Mouse (Mus musculus) adrenal gland, postnatal 10 days (tissue): ENCODE measurements at regions not wholly inside any gene's neighbourhood (a gene's known extent, or its start where the extent isn't known, plus 50 kb on each side); places are given as distances from the start of the nearest gene placed in this dataset.
"Not testable (repeated sequence)": the region's sequence is repeated elsewhere in the genome, so short reads cannot be mapped to it uniquely, and the experiment has no call there.

Experiments used
- DNase-seq: peaks from one replicate; pipeline ENCODE4 v3.0.0; 2021; ENCODE audit warnings: mixed read lengths

DNA sequence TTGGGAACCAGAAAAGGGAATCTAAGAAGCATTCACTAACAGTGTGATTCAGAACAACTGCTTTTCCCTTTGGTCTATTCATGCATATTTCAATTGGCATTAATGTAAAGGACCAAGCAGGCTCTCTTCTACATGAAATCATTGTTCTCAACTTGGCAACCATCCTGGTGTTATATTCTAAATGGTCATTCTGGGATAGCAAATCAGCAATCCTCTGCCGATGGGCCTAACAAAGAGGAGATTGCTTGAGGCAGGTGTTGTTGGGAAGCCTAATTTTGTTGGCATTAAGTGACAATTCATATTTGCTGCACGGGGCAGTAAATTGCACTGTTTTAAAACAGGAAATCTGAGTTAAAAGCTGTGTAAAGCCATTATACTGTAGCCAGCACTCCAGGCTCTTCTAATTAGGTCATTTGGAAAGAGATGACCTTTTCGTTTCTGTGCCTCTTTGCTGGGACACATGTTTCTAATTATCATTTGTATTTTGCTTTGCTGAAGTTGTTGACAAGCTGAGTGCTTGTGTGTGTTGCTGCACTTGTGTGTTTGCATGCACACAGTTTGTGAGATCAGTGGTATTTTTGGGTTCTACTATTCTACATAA, 275.4 kb downstream of the Cetn3 start:
- DNase-seq: no peak

DNA sequence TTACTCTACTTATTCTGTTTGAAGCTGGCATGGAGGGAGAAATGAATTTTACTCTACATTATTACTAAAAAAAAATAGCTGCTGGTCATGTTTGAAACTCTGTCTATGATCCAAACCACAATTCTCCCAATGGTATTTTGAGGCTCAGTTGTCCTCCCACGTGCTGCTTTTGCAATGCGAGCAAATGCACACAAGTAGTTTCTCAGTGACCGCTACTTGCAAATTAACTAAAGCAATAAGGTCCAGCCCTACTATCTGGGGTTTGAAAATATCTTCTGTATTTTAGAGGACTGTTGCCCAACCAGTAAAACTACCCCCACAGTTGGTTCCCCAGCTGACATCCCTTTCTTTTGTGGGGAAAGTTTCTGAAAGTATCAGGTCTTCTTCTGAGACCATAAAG, 276.0 kb downstream of the Cetn3 start:
- DNase-seq: no peak

DNA sequence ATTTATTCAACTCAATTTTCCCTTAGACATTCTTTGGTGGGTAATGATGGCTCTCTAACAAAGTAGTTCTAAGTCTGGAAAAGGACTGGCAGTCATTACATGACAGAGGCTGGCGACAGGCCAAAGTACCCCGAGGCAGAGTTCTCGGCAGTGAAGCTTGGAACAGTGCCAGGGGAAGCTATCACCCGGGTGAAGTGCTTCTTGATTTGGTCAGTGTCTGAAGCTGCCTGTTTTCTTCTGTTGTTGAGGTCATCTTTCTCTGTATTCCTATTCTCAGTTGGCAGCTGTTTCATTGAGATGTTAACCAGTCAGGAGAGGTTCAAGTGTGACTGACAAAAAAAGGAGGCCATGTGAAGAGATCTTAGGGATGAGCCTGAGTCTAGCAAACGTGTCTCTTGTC, 276.6 kb downstream of the Cetn3 start:
- peak; percentile 31 for DNase-seq

DNA sequence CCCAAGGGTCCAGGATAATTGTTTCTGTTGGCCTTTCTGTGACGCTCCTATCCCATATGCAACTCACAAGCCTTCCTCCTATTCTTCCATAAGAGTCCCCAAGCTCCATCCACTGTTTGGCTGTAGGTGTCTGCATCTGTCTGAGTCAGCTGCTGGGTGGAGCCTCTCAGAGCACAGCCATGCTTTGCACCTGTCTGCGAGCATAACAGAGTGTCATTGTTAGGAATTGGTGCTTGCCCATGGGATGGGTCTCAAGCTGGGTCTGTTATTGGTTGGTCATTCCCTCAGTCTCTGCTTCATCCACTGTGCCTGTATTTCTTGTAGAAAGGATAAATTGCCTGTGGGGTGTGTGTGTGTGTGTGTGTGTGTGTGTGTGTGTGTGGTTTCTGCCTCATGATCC, 281.0 kb downstream of the Cetn3 start:
- DNase-seq: not testable (repeated sequence)

DNA sequence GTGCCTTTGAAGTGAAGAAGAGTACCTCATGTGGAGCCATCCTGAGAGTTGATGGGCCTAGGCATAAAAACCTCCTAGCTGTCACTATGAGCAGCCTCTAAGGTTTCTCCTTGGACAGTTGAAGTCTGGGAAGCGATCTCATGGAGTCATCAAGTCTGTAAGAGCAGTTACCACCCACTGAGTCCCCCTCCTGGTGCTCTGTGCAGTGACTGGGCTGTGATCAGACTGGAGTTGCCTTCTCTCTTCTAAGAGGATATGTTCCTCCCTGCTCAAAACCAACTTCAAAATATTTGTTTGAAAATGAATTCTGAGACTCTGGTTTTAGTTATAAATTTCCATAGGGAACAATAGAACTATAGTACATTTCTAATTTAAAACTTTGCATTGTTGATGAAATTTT, 283.3 kb downstream of the Cetn3 start:
- DNase-seq: no peak

DNA sequence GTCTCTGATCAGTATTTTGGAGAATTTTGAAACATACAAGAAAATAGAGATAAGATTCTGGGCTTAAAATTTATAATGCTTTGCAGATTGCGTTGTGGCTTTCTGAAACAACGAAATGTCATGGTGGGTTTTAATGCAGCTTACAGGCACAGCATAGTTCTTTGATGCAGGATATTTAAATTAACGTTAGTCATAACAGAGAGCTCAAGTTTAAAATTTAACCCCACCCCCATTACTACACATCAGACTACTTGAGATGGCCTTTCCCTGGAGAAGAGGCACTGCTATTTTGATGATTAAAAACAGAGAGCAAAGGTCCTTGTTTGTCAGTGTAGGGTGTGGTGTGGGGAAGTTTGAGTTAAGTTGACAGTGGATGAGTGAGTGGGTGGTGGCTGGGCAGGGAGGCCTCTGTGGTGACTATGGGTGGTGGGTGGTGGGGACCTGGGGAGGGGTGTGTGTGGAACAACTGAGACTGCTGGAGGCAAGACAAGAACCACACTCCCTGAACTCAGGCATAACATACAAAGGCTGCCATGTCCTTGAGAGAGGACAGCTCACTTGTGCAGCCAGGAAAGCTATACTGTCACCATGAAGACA, 283.9 kb downstream of the Cetn3 start:
- DNase-seq: no peak

DNA sequence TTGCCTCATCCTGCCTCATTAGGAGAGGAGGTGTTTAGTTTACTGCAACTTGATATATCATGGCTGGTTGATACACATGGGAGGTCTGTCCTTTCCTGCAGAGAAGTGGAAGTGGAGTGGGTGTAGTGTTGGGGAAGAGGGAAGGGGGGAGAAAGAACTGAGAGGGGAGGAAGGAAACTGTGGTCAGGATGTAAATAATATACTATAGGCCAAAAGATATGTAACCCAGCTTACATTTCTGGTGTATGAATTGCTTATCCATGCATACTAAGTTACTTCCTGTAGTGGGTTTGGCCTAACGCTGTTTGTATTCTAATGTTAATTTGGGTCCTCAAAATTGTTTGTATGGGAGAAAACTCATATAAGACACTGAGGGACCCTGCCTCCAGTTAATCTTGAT, 289.6 kb downstream of the Cetn3 start:
- no peak for DNase-seq

DNA sequence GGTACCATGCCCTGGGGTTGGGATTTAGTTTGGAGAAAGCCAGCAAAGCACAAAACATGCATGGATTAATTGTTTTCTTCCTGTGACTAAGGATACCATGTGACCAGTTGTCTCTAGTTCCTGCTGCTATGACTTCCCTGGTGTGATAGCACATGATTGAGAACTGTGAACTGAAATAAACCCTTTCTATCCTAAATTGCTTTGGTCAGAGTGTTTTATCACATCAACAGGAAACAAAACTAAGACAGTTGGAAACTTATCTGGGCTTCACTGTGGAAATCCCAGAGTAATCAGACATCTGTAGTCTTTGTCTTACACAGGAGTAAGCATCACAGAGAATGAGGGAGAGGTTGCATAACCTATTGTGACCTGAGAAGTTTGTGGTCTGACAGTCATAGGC, 290.5 kb downstream of the Cetn3 start:
- no peak for DNase-seq

DNA sequence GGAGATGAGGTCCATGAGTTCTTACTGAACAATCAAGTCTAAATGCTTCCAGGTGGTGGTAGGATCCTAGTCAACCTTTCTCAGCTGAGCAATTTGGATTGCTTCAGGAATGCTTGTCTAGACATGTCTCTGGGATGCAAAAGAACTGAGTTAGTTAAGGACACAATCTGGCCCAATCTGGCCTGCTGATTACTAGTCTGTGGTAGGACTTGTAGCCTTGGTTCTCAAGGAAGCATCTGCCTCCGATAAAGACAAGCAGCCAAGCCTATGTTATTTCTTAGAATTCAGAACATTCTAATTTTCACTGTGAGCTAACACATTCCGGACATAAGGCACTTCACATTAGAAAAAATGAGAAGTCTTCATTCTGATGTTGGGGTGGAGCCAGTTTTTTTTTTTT, 298.5 kb downstream of the Cetn3 start:
- no peak for DNase-seq

DNA sequence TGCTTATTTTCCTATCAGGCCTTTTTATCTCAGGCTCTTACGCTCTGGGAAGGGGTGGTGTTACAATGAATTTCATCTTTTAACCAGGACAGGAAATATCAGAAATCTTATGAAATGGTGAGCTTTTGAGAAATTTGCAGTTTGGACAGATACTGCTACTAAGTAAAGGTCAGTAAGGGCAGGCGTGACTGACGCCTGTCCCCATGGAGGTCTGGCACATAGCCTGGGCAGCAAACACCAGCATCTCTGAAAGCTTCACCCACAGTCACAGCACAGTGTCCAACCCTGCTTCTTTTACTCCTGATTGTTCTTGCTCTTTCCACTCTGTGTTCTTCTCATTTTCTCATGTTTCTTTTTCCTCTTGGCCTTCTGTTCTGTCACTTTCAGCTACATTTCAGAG, 304.8 kb downstream of the Cetn3 start:
- DNase-seq: peak; percentile 10

DNA sequence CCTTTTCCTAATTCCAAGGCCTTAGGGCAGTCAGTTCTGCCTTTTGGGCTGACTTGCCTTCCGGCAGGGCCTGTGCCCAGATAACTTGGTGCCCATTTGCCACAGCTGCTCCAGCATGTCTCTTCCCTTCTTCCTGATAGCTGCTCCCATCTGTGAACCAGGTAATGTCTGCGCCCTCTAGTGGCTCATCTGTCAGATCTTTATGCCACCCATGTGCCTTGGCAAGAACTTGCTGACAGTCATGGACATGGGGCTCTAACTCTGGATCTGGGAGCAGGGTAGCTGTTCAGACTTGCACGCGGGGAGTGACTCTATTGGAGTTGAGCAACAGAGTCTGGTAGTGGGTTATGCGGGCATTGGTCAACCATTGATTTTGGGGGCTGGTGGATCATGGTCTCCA, 309.3 kb downstream of the Cetn3 start:
- peak; percentile 59 for DNase-seq

DNA sequence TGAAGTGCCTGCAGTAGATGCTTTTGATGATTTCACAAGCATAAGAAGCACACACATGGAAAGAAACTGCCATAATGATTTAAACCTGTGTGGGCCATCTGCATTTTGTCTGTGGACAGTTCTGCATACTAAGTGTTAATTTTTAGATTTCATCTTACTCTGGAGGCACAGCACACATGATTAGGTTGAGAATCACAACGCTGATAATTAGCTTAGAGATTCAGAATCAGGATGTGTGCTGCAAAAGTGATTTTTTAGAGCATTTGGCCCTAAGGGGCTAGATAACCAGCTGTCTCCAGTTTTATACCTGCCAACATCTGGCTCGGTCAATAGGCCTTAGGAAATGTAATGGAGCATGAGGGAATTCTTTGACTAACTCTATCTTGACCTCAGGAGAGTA, 323.2 kb downstream of the Cetn3 start:
- no peak for DNase-seq

DNA sequence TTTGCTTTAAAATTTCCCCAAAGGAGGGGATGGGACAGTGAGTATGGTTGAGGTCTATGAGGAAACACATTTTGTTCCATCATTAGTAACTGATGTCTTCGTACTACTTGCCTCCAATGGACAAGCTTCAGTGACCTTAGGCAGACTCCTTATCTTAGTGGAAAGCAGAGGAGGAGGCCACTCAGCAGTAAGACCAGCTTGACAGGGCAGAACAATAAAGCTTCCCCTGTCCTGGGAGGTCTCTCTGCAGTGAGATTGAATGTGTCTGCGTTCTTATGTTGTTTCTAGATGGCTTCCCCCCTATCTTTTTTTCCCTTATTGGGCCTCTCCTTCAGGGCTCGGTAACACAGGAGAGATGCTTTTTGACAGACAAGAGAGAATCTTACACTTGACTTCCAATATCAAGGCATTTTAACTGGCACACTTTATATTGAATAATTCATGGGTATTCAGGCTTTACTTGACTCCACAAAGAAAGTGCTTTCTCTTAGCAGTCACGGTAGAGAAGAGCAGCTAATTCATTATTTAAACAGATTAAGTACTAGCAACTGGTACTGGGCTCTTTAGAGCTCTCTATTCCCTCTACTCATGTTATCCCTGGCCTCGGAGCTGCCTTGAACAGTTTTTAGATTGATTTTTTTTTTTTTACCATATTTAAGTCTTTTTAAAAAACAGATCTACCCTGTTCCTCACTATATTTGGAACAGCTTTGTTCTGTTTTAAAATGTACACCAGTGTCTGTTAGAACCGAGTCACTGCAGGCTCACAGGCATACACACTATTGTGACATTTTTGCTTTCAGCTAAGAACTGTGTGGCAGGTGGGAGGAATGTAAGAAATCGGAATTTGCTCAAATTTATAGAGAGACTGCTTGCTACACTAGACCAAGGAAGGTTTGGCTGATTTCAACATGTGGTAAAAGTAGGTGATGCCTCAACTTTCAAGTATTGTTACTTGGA, 347.2 kb downstream of the Cetn3 start:
- DNase-seq: no peak
